Mouse (Mus musculus) left cerebral cortex, postnatal 14 days (tissue): ENCODE measurements at regions not wholly inside any gene's neighbourhood (a gene's known extent, or its start where the extent isn't known, plus 50 kb on each side); places are given as distances from the start of the nearest gene placed in this dataset.
"Not testable (repeated sequence)": the region's sequence is repeated elsewhere in the genome, so short reads cannot be mapped to it uniquely, and the experiment has no call there.

Experiments used
- DNase-seq, 2 experiments: peaks; one replicate each; pipeline ENCODE4 v3.0.0; 2021 to 2022; ENCODE audit warnings: low spot score in 2 of 2, mixed read lengths in 1 of 2
- intact Hi-C: fragments of 180-260 bp; cut with DNase I; formaldehyde crosslinking; loops from one replicate; pipeline ENCODE4 v1.15.1; 2025

- intact Hi-C loops, DNase-seq: not testable (repeated sequence)
Measured at GRCm38 (mm10) chr12:43696261-43696660, 513.9 kb downstream of the Dnajb9 start.

- intact Hi-C loops = no loop called here
Measured at GRCm38 (mm10) chr12:43648062-43648461, 562.1 kb downstream of the Dnajb9 start.

GRCm38 (mm10) chr12:43641238-43641895, 568.8 kb downstream of the Dnajb9 start:
- intact Hi-C loops = no loop called here
- peak in 1 of 2 experiments; percentile 25 for DNase-seq

More at GRCm38 (mm10) chr12:43648062-43648461, 562.1 kb downstream of the Dnajb9 start:
- no peak for DNase-seq
